Mouse (Mus musculus) liver, embryonic 11.5 days (tissue): Measurements from ENCODE around the gene Lancl3. TPM values are rescaled to one million over a fixed set of nuclear protein-coding genes. Genes with fewer than 3 reads are reported as not detected.
A peak's percentile ranks its signal among the peaks of the same experiment; 100 is the strongest.

Experiments
- ATAC-seq: fragments of 200-750 bp; cut with Nextera tagmentation; replicated peaks from 2 replicates; pipeline ENCODE4 v1.8.0; 2017; ENCODE audit warnings: moderate number of reproducible peaks, mild to moderate bottlenecking, moderate TSS enrichment, moderate library complexity; ENCODE audit not compliant: low FRiP score
- DNase-seq: peaks from one replicate; pipeline ENCODE4 v3.0.0-alpha.2; 2017; ENCODE audit warnings: low spot score
- H3K27ac ChIP-seq: fragments of 300-500 bp; sonication (generic); 2 replicates; pipeline ENCODE4 v1.5.1; 2014; ENCODE audit warnings: mild to moderate bottlenecking, low read depth, low read length, control low read depth
- H3K27me3 ChIP-seq: fragments of 300-500 bp; sonication (generic); replicated peaks from 2 replicates; pipeline ENCODE4 v1.6.1; 2014; ENCODE audit warnings: low read length, mixed read lengths; ENCODE audit not compliant: control insufficient read depth, insufficient read depth
- H3K36me3 ChIP-seq: fragments of 300-500 bp; sonication (generic); 2 replicates; pipeline ENCODE4 v1.6.1; 2014; ENCODE audit warnings: mild to moderate bottlenecking, low read length, moderate library complexity, mixed read lengths; ENCODE audit not compliant: control insufficient read depth, insufficient read depth
- H3K4me1 ChIP-seq: fragments of 300-500 bp; sonication (generic); replicated peaks from 2 replicates; pipeline ENCODE4 v1.6.1; 2014; ENCODE audit warnings: low read length, mixed read lengths; ENCODE audit not compliant: control insufficient read depth, insufficient read depth
- H3K4me2 ChIP-seq: fragments of 300-500 bp; sonication (generic); 2 replicates; pipeline ENCODE4 v1.6.1; 2014; ENCODE audit warnings: mild to moderate bottlenecking, control low read depth, moderate library complexity
- H3K4me3 ChIP-seq: fragments of 300-500 bp; sonication (generic); 2 replicates; pipeline ENCODE4 v1.5.1; 2014; ENCODE audit warnings: low read depth, low read length, control low read depth
- H3K9ac ChIP-seq: fragments of 300-500 bp; sonication (generic); 2 replicates; pipeline ENCODE4 v1.6.1; 2014; ENCODE audit warnings: low read depth, low read length, control low read depth
- H3K9me3 ChIP-seq: fragments of 300-500 bp; sonication (generic); 2 replicates; pipeline ENCODE4 v1.6.1; 2016; ENCODE audit warnings: low read length, inconsistent platforms, mixed read lengths; ENCODE audit not compliant: control insufficient read depth
- WGBS: fragments of 180-500 bp; shearing (Covaris S2); extraction: QIAGEN DNeasy Blood & Tissue Kit; methylation state at CpG from one replicate; pipeline ENCODE4 v1.1.7; 2014; 5-methylcytosine and 5-hydroxymethylcytosine counted together
- polyA plus RNA-seq: library from polyadenylated mRNA; unstranded; fragments of >200 nt; fragmentation: Nextera tagmentation; extraction: Ambion mirVana; gene quantifications from 2 replicates; pipeline ENCODE4 v1.2.1, GENCODE M21; 2014

Lancl3 gene
- polyA plus RNA-seq, 1 experiment from 2014 or later: 0.27 TPM

DNA sequence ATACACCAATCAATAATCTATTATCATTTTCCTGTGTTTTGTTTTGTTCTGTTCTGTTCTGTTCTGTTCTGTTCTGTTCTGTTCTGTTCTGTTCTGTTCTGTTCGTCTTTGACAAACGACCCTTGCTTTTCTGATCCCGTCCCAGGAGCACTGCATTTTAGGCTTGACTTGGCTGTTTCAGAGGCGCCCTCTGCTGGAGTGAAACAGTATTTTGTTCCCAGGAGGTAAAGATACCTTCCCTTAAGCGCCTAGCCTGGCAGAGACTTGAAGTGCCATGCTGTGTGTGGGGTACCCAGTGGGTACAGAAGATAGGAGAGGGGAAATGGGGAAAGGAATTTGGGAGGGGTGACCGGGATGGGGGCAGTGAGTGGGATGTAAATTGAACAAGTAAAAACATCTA, 21.5 kb downstream of the Lancl3 start:
- DNase-seq (no peak), ATAC-seq (0 out of 2 replicates have a peak, but pooled peaks have one; percentile 29)
- 24% methylated on average over 6 of the region's 6 CpGs for WGBS

DNA sequence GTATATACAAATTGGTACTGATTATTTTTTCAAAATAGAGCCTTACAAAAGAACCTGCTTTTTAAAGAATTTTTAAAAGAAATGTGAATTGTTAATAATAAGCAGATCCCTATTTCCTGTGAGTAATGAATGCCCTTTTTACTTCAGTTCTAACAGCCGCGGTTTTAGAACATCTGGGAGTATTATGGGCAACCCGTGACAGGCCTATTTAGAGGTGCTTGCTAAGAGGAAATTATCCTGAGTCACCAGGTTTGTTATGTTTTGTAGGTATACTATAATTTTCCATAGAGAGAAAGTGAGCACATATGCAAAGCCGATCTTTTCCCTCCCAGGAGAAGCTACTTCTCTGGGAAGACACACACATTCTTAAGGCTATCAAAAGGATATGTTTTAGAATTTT, 22.0 kb downstream of the Lancl3 start:
- Histone ChIP-seq H3K9me3 (no peaks in the 10 kb centered on the region), H3K27me3 (no peaks in the 10 kb centered on the region), H3K4me1 (no peaks in the 10 kb centered on the region), H3K4me3 (no peak overlapping the region), H3K4me2 (no peak overlapping the region), H3K27ac (no peak overlapping the region), H3K9ac (no peak overlapping the region), H3K36me3 (no peaks in the 10 kb centered on the region)
- ATAC-seq (no peak), DNase-seq (no peak)
- WGBS: 88% methylated on average over 4 of the region's 4 CpGs

More for the DNA sequence above, 21.5 kb downstream of the Lancl3 start:
- no peaks in the 10 kb centered on the region for H3K36me3 ChIP-seq
- no peak overlapping the region for H3K4me2 ChIP-seq
- H3K4me3 ChIP-seq: no peak overlapping the region
- no peaks in the 10 kb centered on the region for H3K9me3 ChIP-seq
- H3K27ac ChIP-seq: no peak overlapping the region
- H3K27me3 ChIP-seq: no peaks in the 10 kb centered on the region
- H3K4me1 ChIP-seq: no peaks in the 10 kb centered on the region
- H3K9ac ChIP-seq: no peak overlapping the region

DNA sequence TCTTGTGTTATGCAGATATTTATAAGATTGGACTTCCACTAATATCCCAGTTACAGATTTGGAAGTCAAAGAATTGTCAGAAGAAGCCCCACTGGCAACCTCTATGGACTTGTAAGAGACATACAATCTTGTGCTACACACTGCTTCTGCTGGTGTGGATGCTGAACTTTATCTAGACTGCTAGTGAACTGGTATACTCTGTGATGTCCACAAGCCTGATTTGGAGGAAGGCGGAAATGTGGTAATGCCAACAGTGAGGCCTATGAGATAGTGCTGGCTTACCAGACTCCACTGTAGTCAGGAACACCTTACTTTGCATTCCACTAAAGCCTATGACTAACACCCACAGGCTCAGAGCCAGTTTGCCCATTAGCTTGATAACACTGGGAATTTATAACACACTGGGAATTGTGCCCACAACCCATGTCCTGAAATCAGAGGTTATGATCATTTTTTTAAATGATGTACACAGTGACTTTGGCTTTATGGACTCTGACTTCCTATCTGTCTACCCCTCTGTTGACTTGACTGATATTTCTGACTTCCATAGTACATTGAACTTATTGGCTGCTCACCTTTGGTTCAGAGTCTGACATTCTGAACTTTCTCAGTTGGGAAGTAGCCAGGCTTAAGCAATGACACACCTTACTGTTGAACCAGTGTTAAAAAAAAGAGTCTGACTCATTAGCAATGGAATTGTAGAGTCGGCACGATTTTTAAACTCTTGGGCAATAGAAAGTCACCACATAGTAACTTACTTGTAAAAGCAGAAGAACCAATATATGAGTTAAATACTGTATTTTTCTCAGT, 22.9 kb downstream of the Lancl3 start:
- ATAC-seq: no peak
- H3K27ac ChIP-seq: no peak overlapping the region

DNA sequence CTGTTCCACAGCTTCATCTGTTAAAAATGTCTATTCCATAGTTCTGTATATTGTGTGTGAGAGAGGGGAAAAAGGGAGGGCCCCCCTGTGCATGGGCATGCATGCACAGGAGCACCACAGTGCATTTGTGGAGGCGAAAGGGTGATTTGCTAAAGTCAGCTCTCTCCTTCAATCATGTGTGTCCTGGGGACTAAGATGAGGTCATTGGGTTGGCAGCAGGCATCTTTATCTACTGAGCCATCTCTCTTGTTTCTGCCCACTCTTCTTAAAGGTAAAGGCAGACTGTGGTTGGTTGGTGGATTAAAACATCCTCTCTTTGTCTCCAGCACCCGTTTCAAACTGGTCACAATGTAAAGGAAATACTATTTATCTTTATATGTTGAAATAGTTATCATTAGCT, 27.4 kb downstream of the Lancl3 start:
- no peaks in the 10 kb centered on the region for H3K4me1 ChIP-seq
- H3K27ac ChIP-seq: no peak overlapping the region
- H3K9me3 ChIP-seq: no peaks in the 10 kb centered on the region
- no peak for ATAC-seq
- H3K27me3 ChIP-seq: no peaks in the 10 kb centered on the region
- H3K36me3 ChIP-seq: no peaks in the 10 kb centered on the region
- no peak overlapping the region for H3K4me3 ChIP-seq
- WGBS: 72% methylated on average over 2 of the region's 2 CpGs
- no peak overlapping the region for H3K9ac ChIP-seq
- no peak for DNase-seq
- H3K4me2 ChIP-seq: no peak overlapping the region

More for the DNA sequence above, 22.9 kb downstream of the Lancl3 start:
- no peak overlapping the region for H3K4me3 ChIP-seq
- no peaks in the 10 kb centered on the region for H3K9me3 ChIP-seq
- H3K27me3 ChIP-seq: no peaks in the 10 kb centered on the region
- no peak overlapping the region for H3K4me2 ChIP-seq
- no peak overlapping the region for H3K9ac ChIP-seq
- no peak for DNase-seq
- WGBS: 93% methylated on average over 3 of the region's 3 CpGs
- no peaks in the 10 kb centered on the region for H3K4me1 ChIP-seq
- H3K36me3 ChIP-seq: no peaks in the 10 kb centered on the region

DNA sequence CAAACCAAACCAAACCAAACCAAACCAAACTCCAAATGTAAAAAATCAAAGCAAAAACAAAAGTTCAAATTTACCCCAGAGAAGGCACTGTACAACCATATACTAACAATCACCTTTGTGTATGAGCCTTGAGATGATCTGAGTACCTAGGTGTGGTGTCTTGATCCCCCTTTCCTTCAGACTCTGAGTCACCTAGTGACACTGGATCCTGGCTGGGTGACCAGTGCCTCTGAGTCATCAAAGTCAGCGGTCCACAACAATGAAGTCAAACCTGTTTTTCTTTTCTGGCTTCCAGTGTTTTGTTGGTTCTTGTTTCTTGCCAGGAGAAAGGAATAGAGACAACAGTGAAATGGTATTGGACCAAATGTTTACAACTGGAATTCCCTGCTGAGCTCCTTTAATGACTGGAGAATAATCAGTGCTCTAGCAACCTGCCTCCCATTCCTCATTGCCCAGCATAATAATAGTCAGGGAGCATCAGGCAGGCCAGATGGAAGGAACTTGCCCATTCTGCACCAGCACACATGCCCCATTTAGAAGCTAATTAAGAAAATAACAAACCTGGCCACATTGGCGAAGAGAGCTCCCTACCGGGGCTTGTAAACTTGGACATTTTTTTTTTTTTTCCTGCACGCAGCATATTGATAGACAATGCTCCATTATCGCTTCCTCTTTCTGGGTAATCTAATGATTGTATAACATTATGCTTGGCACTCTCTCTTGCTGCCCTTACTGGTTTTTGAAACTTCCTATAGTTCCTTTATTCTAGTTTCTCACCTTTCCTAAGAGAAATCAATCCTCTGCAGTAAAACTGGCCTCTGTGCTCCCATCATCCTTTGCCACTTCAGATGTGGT, 41.3 kb downstream of the Lancl3 start:
- no peaks in the 10 kb centered on the region for H3K27me3 ChIP-seq
- ATAC-seq (no peak), DNase-seq (no peak)
- WGBS: 79% methylated on average over 5 of the region's 5 CpGs
- H3K9me3 ChIP-seq: no peaks in the 10 kb centered on the region
- H3K9ac ChIP-seq: no peak overlapping the region
- H3K4me1 ChIP-seq: peaks cover 8% of the 10 kb centered on the region; the same call in 1 of the 2 replicates
- H3K4me2 ChIP-seq: no peak overlapping the region
- no peaks in the 10 kb centered on the region; the same call in 1 of the 2 replicates for H3K36me3 ChIP-seq
- no peak overlapping the region for H3K27ac ChIP-seq
- no peak overlapping the region for H3K4me3 ChIP-seq

DNA sequence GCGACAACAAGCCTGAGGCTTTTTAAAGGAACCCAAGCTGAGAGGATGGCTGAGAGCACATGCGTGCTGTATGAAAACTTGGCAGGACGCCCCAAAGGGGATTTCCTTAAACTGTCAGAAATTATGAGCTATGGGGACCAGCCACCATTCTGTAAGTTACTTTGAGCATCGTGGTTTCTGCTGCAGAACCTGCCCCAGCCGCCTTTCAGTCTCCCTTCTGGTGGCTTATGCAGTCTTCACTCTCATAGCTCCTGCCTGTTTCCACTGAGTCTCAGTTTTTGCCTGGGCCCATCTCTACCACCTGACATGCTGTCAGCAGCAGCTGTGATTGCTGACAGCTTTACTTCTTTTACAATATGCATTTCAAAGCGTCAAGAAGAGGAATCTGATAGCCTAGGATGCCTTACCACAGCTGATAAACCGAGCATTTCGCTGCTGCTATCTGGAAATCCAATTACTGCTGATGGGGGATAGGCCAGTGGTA, 43.7 kb downstream of the Lancl3 start:
- Histone ChIP-seq H3K9ac (no peak overlapping the region), H3K4me1 (peaks cover 8% of the 10 kb centered on the region; the same call in 1 of the 2 replicates), H3K4me2 (no peak overlapping the region), H3K36me3 (no peaks in the 10 kb centered on the region; the same call in 1 of the 2 replicates), H3K4me3 (no peak overlapping the region), H3K27ac (no peak overlapping the region), H3K9me3 (no peaks in the 10 kb centered on the region), H3K27me3 (no peaks in the 10 kb centered on the region)
- ATAC-seq: no peak
- DNase-seq: no peak
- 40% methylated on average over 8 of the region's 8 CpGs for WGBS

DNA sequence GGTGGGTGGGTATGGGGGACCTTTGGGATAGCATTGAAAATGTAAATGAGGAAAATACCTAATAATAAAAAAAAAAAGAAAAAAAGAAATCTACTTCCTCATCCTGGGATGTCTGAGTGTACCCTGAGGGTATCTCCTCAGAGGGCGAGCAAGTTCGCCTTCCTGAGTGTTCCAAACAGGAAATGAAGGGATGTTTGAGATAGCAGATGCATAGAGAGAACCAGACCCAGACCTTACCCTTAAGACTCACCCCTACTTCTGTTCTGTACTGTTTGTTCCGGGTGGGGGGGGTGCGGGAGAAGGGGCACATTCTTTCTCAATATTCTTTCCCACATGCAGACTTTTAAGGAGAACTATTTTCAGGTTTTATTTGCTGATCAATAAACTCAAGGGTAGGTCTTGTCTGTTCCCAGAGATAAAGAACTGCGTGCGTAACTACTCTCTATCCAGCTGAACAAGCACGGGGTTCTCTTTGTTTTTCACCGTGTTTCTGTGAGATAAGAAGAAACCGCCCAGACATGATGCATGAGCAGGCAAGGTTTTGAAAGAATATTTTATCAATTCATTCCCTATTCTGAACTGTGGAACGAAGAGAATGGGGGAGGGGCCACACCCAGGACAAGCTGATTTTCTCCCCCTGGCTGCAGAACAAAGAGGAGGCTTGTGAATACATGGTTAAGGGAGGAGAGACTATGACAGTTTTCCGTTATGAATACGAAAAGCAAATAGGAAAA, 45.1 kb downstream of the Lancl3 start:
- peak; percentile 97 for ATAC-seq
- no peaks in the 10 kb centered on the region for H3K27me3 ChIP-seq
- peaks cover 10% of the 10 kb centered on the region; the same call in 1 of the 2 replicates for H3K4me1 ChIP-seq
- peak overlapping the region; percentile 64 for H3K27ac ChIP-seq
- H3K9me3 ChIP-seq: no peaks in the 10 kb centered on the region
- 34% methylated on average over 12 of the region's 12 CpGs for WGBS
- peak; percentile 33 for DNase-seq
- H3K4me2 ChIP-seq: peak overlapping the region; percentile 43; the same call in 1 of the 2 replicates
- H3K36me3 ChIP-seq: no peaks in the 10 kb centered on the region; the same call in 1 of the 2 replicates
- 0 out of 2 replicates have a peak overlapping the region, but pooled peaks have one; percentile 25 for H3K9ac ChIP-seq
- H3K4me3 ChIP-seq: no peak overlapping the region

DNA sequence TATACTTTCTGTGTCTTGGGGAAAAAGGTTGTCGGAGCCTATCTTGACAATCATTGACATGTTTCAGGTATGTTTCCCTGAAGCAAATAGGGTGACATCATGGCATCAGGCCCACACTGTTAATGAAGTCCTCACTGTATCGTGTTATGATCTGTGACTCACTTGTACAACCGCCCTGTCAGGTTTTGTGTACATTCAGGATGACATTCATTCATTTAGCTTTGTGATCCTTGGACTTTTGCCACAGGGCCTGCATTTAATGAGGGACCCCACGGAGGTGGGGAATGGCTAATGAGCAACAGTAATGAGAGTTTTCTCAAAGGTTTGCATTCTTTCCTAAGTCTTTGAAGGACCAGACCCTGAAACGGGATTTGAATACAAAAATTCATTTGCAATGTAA, 49.2 kb downstream of the Lancl3 start:
- no peak for ATAC-seq
- no peak for DNase-seq
- H3K4me1 ChIP-seq: peaks cover 3% of the 10 kb centered on the region; the same call in 1 of the 2 replicates
- H3K4me3 ChIP-seq: no peak overlapping the region
- H3K36me3 ChIP-seq: no peaks in the 10 kb centered on the region
- no peak overlapping the region for H3K9ac ChIP-seq
- WGBS: 72% methylated on average over 5 of the region's 5 CpGs
- H3K4me2 ChIP-seq: no peak overlapping the region
- H3K9me3 ChIP-seq: no peaks in the 10 kb centered on the region
- H3K27me3 ChIP-seq: no peaks in the 10 kb centered on the region
- H3K27ac ChIP-seq: no peak overlapping the region
